Mouse (Mus musculus) lung, embryonic 14.5 days (tissue): ENCODE measurements at regions not wholly inside any gene's neighbourhood (a gene's known extent, or its start where the extent isn't known, plus 50 kb on each side); places are given as distances from the start of the nearest gene placed in this dataset.
A peak's percentile ranks its signal among the peaks of the same experiment; 100 is the strongest.

ENCODE experiments used
- ATAC-seq: fragments of 200-750 bp; cut with Nextera tagmentation; 2 replicates; pipeline ENCODE4 v1.8.0; 2017; ENCODE audit warnings: mild to moderate bottlenecking, moderate TSS enrichment, moderate library complexity; ENCODE audit not compliant: insufficient read depth
- DNase-seq: peaks from one replicate; pipeline ENCODE4 v3.0.0-alpha.2; 2015
- H3K27ac ChIP-seq: fragments of 300-500 bp; sonication (generic); 2 replicates; pipeline ENCODE4 v1.5.1; 2014; ENCODE audit warnings: low read depth, mild to moderate bottlenecking, moderate library complexity
- H3K27me3 ChIP-seq: fragments of 300-500 bp; sonication (generic); 2 replicates; pipeline ENCODE4 v1.6.1; 2014; ENCODE audit warnings: low read length, control low read depth; ENCODE audit not compliant: insufficient read depth
- H3K36me3 ChIP-seq: fragments of 300-500 bp; sonication (generic); 2 replicates; pipeline ENCODE4 v1.6.1; 2014; ENCODE audit warnings: control low read depth; ENCODE audit not compliant: insufficient read depth
- H3K4me1 ChIP-seq: fragments of 300-500 bp; sonication (generic); 2 replicates; pipeline ENCODE4 v1.6.1; 2014; ENCODE audit warnings: antibody characterized with exemption, control low read depth; ENCODE audit not compliant: insufficient read depth
- H3K4me2 ChIP-seq: fragments of 300-500 bp; sonication (generic); 2 replicates; pipeline ENCODE4 v1.6.1; 2014; ENCODE audit warnings: mild to moderate bottlenecking
- H3K4me3 ChIP-seq: fragments of 300-500 bp; sonication (generic); 2 replicates; pipeline ENCODE4 v1.5.1; 2014; ENCODE audit warnings: low read depth, low read length
- H3K9ac ChIP-seq: fragments of 300-500 bp; sonication (generic); 2 replicates; pipeline ENCODE4 v1.6.1; 2014
- H3K9me3 ChIP-seq: fragments of 300-500 bp; sonication (generic); 2 replicates; pipeline ENCODE4 v1.6.1; 2016; ENCODE audit warnings: low read depth, low read length, control low read depth
- CTCF ChIP-seq: IDR thresholded peaks from 2 replicates; pipeline ENCODE4 v1.5.1; 2016; ENCODE audit warnings: antibody characterized with exemption, low read depth
- WGBS: fragments of 180-500 bp; shearing (Covaris S2); extraction: QIAGEN DNeasy Blood & Tissue Kit; methylation state at CpG from one replicate; pipeline ENCODE4 v1.1.7; 2014; 5-methylcytosine and 5-hydroxymethylcytosine counted together

DNA sequence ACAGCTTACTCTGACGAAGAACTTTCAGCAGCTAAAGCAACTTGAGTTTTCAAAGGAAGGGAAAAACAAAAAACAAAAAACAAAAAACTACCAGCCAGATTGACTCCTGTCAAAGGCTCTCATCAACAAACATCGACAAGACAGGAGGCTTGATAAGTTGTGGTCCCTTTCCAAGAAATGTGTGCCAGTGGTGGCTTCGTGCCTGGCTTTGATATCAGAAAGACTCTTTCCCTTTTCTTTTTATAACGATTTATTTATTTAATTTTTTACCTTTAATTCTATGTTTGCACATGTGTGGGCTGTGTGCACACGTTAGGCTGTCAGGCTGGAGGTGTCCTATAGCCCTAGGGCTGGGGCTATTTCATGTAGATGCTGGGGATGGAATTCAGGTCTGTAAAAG, 60.4 kb downstream of the Dact1 start:
- DNase-seq (no peak), ATAC-seq (no peak)
- H3K9ac ChIP-seq, result no peak overlapping the region
- H3K4me1 ChIP-seq, result 0 out of 2 replicates have a peak, but pooled peaks cover 3% of the 10 kb centered on the region
- TF ChIP-seq CTCF, result no peak
- H3K9me3 ChIP-seq, result no peaks in the 10 kb centered on the region
- no peaks in the 10 kb centered on the region for H3K27me3 ChIP-seq
- no peak overlapping the region for H3K4me2 ChIP-seq
- no peaks in the 10 kb centered on the region for H3K36me3 ChIP-seq
- WGBS, result 44% methylated on average over 5 of the region's 5 CpGs
- no peak overlapping the region for H3K27ac ChIP-seq
- H3K4me3 ChIP-seq, result no peak overlapping the region

DNA sequence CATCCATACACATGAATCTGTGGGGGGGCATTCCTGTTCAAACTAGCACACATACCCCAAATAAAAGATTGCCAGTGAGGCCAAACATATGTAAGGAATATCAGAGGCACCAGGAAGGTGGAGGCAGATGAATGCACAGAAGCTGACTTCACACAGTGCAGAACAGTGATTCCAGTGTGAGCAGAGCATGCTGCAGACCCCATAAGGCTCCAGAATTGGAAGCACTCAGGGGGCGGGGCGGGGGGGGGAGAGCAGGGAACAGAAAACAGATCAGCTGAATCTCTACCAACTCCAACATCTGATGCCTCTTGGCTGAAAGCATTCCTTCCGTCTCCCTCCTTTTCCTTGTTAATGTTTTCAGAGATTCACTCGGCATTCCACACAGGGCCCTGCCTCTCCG, 62.3 kb downstream of the Dact1 start:
- H3K4me2 ChIP-seq, result no peak overlapping the region
- no peak overlapping the region for H3K9ac ChIP-seq
- ATAC-seq (no peak), DNase-seq (no peak)
- H3K27ac ChIP-seq, result no peak overlapping the region
- no peak overlapping the region for H3K4me3 ChIP-seq
- H3K4me1 ChIP-seq, result peaks cover 3% of the 10 kb centered on the region; the same call in 1 of the 2 replicates
- 59% methylated on average over 5 of the region's 5 CpGs for WGBS
- H3K36me3 ChIP-seq, result no peaks in the 10 kb centered on the region
- no peaks in the 10 kb centered on the region for H3K9me3 ChIP-seq
- H3K27me3 ChIP-seq, result no peaks in the 10 kb centered on the region
- no peak for TF ChIP-seq CTCF

DNA sequence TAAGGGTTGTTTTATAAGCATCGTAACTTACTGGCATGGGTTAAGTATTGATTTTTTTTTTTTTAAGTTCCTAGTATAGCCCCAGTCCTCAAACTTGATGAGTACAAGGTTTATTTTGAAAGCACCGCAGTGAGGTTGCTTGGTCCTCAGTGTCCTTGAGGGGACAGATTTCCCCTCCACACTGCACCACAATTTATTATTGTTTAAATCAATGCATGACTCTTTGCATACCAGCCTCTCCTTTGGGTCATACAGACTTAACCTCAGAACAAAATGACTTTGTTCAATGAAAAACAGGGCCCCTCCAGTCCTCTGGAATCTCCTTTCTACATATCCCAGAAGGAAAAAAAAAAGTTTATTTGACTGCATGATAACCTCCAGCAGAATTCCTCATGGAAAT, 63.9 kb downstream of the Dact1 start:
- TF ChIP-seq CTCF, result no peak
- H3K9ac ChIP-seq, result no peak overlapping the region
- H3K9me3 ChIP-seq, result no peaks in the 10 kb centered on the region
- no peak overlapping the region for H3K27ac ChIP-seq
- no peak overlapping the region for H3K4me2 ChIP-seq
- H3K4me3 ChIP-seq, result no peak overlapping the region
- 32% methylated on average over 2 of the region's 2 CpGs for WGBS
- H3K27me3 ChIP-seq, result no peaks in the 10 kb centered on the region
- H3K4me1 ChIP-seq, result peaks cover 3% of the 10 kb centered on the region; the same call in 1 of the 2 replicates
- no peak for ATAC-seq
- no peaks in the 10 kb centered on the region for H3K36me3 ChIP-seq
- no peak for DNase-seq

DNA sequence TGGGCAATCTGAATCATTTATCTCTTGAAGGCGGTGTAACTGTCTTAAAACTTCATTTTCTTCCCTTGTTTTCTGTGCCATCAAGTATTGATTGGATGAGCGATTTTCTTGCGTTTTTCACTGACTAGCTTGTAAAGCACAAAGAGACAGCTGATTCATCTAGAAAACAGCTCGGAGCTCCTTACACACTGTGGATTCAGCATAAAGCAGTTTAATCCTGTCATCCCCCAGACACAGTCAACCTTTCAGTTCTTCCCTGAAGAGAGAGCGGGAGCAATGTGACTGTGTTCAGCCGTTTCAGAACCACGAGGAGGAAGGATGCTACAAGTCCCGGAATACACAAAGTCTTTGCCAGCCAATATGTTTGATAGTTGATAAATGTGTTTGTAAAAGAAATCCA, 66.8 kb downstream of the Dact1 start:
- Histone ChIP-seq H3K9me3 (no peaks in the 10 kb centered on the region), H3K9ac (no peak overlapping the region), H3K36me3 (no peaks in the 10 kb centered on the region), H3K27ac (0 out of 2 replicates have a peak overlapping the region, but pooled peaks have one; percentile 3), H3K4me1 (no peaks in the 10 kb centered on the region; the same call in 1 of the 2 replicates), H3K27me3 (no peaks in the 10 kb centered on the region), H3K4me2 (peak overlapping the region; percentile 56), H3K4me3 (peak overlapping the region; percentile 25)
- WGBS, result 37% methylated on average over 8 of the region's 8 CpGs
- peak; percentile 48 for DNase-seq
- ATAC-seq, result 0 out of 2 replicates have a peak, but pooled peaks have one; percentile 14
- TF ChIP-seq CTCF, result no peak

DNA sequence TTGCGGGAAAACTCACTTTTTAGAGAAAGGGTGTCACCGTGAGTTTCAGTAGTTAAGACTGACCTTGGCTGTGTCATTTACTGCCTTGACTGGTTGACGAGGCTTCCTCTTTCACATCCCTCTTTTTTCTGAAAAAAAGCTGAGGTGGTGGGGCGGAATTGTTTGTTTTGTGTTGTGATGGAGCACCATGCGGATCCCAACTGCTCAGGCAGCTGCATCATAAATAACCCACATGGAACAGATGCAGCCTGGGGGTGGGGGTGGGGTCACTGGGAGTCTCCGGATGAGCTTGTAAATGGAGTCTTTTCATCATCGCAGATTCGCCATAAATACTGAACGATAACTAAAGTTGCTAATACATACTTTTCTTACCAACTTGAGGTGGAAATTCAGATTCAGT, 67.3 kb downstream of the Dact1 start:
- Histone ChIP-seq H3K27ac (0 out of 2 replicates have a peak overlapping the region, but pooled peaks have one; percentile 3), H3K4me1 (no peaks in the 10 kb centered on the region; the same call in 1 of the 2 replicates), H3K4me2 (peak overlapping the region; percentile 56), H3K36me3 (no peaks in the 10 kb centered on the region), H3K9me3 (no peaks in the 10 kb centered on the region), H3K4me3 (peak overlapping the region; percentile 25), H3K9ac (no peak overlapping the region), H3K27me3 (no peaks in the 10 kb centered on the region)
- 31% methylated on average over 9 of the region's 9 CpGs for WGBS
- ATAC-seq, result peak; percentile 81
- peak; percentile 73 for DNase-seq
- TF ChIP-seq CTCF, result no peak

DNA sequence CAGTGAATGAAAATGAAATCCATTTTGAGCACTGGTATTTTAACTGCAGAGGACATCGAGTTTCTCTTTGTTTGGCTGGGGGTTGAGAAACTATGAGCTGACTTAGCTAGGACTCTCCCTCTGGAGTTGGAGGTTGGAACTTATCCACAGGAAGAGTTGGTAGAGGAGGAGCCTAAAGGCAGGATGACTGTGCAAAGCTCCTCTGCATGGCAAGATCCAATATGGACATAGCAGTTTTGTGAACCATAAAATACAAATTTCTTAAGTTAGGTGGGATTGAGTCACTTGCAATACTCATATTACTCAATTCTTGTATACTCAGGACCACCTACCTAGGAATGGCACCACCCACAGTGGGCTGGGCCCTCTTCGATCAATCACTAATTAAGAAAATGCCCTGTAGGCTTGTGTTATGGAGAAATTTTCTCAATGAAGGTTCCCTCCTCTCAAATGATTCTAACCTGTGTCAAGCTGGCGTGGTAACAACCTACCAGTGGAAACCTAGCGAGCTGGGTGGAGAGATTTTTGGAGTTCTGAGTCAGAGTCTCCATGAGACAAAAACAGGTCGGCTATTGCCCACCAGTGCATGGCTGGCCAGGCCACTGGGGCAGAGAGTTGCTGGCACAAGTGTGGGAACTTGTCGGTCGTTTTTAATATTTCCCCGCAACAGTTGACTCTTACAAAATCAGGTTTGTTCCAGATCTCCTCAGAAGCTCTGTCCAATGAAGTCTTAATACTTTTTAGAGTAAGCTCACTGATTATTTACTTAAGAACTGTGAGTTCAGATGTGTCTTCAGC, 70.1 kb downstream of the Dact1 start:
- DNase-seq, result no peak
- 87% methylated on average over 8 of the region's 8 CpGs for WGBS
- no peak overlapping the region for H3K4me3 ChIP-seq

DNA sequence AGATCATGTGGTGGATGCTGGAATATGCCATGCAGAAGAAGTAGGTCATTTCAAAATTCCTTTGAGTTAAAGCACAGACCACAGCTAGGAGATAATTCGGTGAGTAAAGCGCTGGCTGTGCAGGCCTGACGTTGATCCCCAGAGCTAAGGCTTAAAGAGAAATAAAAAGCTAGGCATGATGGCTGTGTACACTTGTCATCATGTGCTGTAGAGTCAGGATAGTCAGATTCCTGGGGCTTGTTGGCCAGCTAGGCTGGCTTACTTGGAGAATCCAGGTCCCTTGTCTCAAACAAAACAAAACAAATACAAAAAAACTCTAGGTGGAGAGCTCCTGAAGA, 70.7 kb downstream of the Dact1 start:
- 74% methylated on average over 3 of the region's 3 CpGs for WGBS
- H3K4me2 ChIP-seq, result no peak overlapping the region

More for the DNA sequence above, 70.1 kb downstream of the Dact1 start:
- Histone ChIP-seq H3K27me3 (no peaks in the 10 kb centered on the region), H3K36me3 (no peaks in the 10 kb centered on the region), H3K4me2 (no peak overlapping the region), H3K4me1 (no peaks in the 10 kb centered on the region; the same call in 1 of the 2 replicates), H3K9me3 (no peaks in the 10 kb centered on the region), H3K27ac (no peak overlapping the region), H3K9ac (no peak overlapping the region)
- ATAC-seq, result no peak
- TF ChIP-seq CTCF, result no peak

More for the DNA sequence above, 70.7 kb downstream of the Dact1 start:
- ATAC-seq (no peak), DNase-seq (no peak)
- Histone ChIP-seq H3K9me3 (no peaks in the 10 kb centered on the region), H3K9ac (no peak overlapping the region), H3K36me3 (no peaks in the 10 kb centered on the region), H3K4me3 (no peak overlapping the region), H3K27me3 (no peaks in the 10 kb centered on the region), H3K27ac (no peak overlapping the region), H3K4me1 (no peaks in the 10 kb centered on the region; the same call in 1 of the 2 replicates)
- TF ChIP-seq CTCF, result no peak
